Mouse (Mus musculus) C2C12 (cell line): Measurements from ENCODE around the gene Atraid. TPM values are rescaled to one million over a fixed set of nuclear protein-coding genes. Genes with fewer than 3 reads are reported as not detected.
"Not testable (repeated sequence)": the region's sequence is repeated elsewhere in the genome, so short reads cannot be mapped to it uniquely, and the experiment has no call there.

Experiments used
- H3K27me3 ChIP-seq: one replicate; pipeline ENCODE4 v1.6.1; 2011; ENCODE audit not compliant: control insufficient read depth, insufficient read depth, insufficient read length
- H3K36me3 ChIP-seq: one replicate; pipeline ENCODE4 v1.6.1; 2011; ENCODE audit not compliant: control insufficient read depth, insufficient read depth
- H3K4me3 ChIP-seq: one replicate; pipeline ENCODE4 v1.5.1; 2011; ENCODE audit warnings: mild to moderate bottlenecking, control low read depth; ENCODE audit not compliant: poor library complexity, insufficient read depth, severe bottlenecking
- H3K79me2 ChIP-seq: one replicate; pipeline ENCODE4 v1.6.1; 2011; ENCODE audit not compliant: control insufficient read depth, insufficient read depth
- H3K79me3 ChIP-seq: one replicate; pipeline ENCODE4 v1.6.1; 2011; ENCODE audit warnings: low read depth, control low read depth
- H3ac ChIP-seq: one replicate; pipeline ENCODE3; 2011; ENCODE audit warnings: low read depth; ENCODE audit not compliant: control insufficient read depth, insufficient read length
- CEBPB ChIP-seq: IDR thresholded peaks from one replicate; pipeline ENCODE4 v1.6.1; 2011; ENCODE audit warnings: low read depth, mild to moderate bottlenecking, control low read depth, moderate library complexity
- CTCF ChIP-seq: IDR thresholded peaks from one replicate; pipeline ENCODE4 v1.5.1; 2011; ENCODE audit not compliant: control insufficient read depth, insufficient read depth, insufficient read length
- FOSL1 ChIP-seq: IDR thresholded peaks from one replicate; pipeline ENCODE4 v1.8.0; 2011; ENCODE audit warnings: mild to moderate bottlenecking, low read length; ENCODE audit not compliant: poor library complexity, insufficient read depth, severe bottlenecking
- MAX ChIP-seq: IDR thresholded peaks from one replicate; pipeline ENCODE4 v1.6.1; 2011; ENCODE audit warnings: mild to moderate bottlenecking, control low read depth
- MYOD1 ChIP-seq: IDR thresholded peaks from one replicate; pipeline ENCODE4 v1.6.1; 2011; ENCODE audit warnings: low read depth; ENCODE audit not compliant: control insufficient read depth, insufficient read length
- MYOG ChIP-seq: IDR thresholded peaks from one replicate; pipeline ENCODE4 v1.6.1; 2011; ENCODE audit not compliant: control insufficient read depth, insufficient read length; ENCODE audit errors: extremely low read depth
- USF1 ChIP-seq: IDR thresholded peaks from one replicate; pipeline ENCODE4 v1.6.1; 2011; ENCODE audit warnings: low read depth, mild to moderate bottlenecking, control low read depth, moderate library complexity
- polyA plus RNA-seq: library from polyadenylated mRNA; unstranded; fragments of >200 nt; fragmentation: generic; extraction: Trizol; gene quantifications from one replicate; pipeline ENCODE4 v1.2.1, GENCODE M21; 2012; ENCODE audit warnings: missing spikeins

Atraid gene
- polyA plus RNA-seq, 1 experiment, result 70.7 TPM

DNA sequence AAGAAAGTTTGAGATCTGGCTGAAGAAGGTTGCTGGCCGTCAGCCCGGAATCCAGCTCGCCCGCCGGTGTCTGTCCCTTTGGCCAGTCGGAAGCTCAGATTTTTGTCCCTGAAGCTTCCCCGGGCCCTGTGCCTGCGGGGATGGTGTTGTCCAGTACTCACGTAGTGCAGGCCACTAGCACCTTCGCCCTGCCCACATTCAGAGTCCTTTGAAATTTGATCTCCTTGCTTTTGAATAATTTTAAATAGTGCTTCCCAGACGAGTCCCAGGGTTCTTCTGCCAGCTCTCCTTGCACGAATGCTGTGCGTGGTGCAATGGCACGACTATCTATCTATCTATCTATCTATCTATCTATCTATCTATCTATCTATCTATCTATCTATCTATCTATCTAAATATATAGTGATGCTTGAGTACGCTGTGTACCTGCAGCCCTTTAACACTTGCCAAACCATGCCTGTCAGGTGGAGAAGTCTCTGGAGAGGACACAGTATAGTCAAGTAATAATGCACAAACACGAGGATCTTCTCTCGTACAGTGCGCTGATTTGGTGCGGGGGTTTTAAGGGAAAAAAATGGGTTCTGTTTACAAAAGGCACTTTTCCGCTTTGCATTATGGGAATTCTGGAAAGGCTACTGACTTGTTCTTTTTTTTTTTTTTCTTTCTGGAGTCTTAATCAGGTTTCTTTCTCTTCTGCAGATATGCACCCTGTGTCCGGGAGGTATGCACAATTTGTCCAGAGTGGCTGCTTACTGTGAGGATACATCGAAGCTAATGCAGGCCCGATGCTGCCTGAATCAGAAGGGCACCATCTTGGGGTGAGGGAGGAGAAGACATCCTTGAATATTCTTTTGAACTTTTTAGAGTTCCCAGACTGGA lies 890 bp downstream of the Atraid start, which contains the start of gene Slc5a6:
TSS of gene Slc5a6 (minus strand) at position 162 of the 879 bp plus-strand sequence.
- Histone ChIP-seq H3ac (peak within 1 kb of the TSS; percentile 83), H3K36me3 (peaks cover 4% of the 10 kb centered on the region), H3K4me3 (peak within 1 kb of the TSS; percentile 65), H3K79me2 (no peaks in the 10 kb centered on the region), H3K27me3 (no peaks in the 10 kb centered on the region), H3K79me3 (peaks cover 1% of the 10 kb centered on the region)
- TF ChIP-seq CTCF (peak; percentile 8), FOSL1 (no peak)

DNA sequence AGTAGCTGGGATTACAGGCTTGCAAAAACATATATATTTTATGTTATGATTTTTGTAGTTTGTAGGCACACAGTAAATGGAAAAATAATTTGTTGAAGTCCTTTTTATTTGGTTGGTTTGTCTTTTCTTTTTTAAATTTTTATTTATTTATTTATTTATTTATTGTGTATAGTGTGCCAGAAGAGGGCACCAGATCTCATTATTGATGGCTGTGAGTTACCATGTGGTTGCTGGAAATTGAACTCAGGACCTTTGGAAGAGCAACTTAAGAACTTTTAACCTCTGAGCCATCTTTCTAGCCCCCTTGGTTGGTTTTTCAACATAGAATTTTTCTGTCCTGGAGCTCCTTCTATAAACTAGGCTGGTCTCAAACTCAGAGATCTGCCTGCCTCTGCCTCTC lies 2.3 kb downstream of the Atraid start:
- H3K79me3 ChIP-seq, result peaks cover 7% of the 10 kb centered on the region

GRCm38 (mm10) chr5:31053728-31054127 lies 5.6 kb downstream of the Atraid start:
- not testable (repeated sequence) for H3K27me3 ChIP-seq, H3ac ChIP-seq, H3K4me3 ChIP-seq
- Histone ChIP-seq H3K79me2 (peaks cover 40% of the 10 kb centered on the region), H3K36me3 (peaks cover 13% of the 10 kb centered on the region), H3K79me3 (peaks cover 29% of the 10 kb centered on the region)

More for the DNA sequence above, 2.3 kb downstream of the Atraid start:
- no peaks in the 10 kb centered on the region for H3K27me3 ChIP-seq
- no peak for TF ChIP-seq FOSL1
- no peak for TF ChIP-seq MAX
- no peak for TF ChIP-seq CEBPB
- no peak for TF ChIP-seq USF1
- TF ChIP-seq MYOG, result no peak
- no peak for TF ChIP-seq CTCF
- no peak for TF ChIP-seq MYOD1
- H3ac ChIP-seq, result no peak overlapping the region
- no peaks in the 10 kb centered on the region for H3K36me3 ChIP-seq
- H3K79me2 ChIP-seq, result peaks cover 9% of the 10 kb centered on the region
- no peak overlapping the region for H3K4me3 ChIP-seq

- TF ChIP-seq MAX (peak; percentile 96), MYOD1 (no peak), MYOG (no peak), USF1 (no peak), FOSL1 (no peak), CEBPB (no peak), CTCF (peak; percentile 29)
- Histone ChIP-seq H3K27me3 (no peaks in the 10 kb centered on the region), H3K79me3 (peaks cover 29% of the 10 kb centered on the region), H3K79me2 (peaks cover 40% of the 10 kb centered on the region), H3K36me3 (peaks cover 21% of the 10 kb centered on the region), H3K4me3 (peak within 1 kb of the TSS; percentile 78), H3ac (peak within 1 kb of the TSS; percentile 85)
These were observed 6.4 kb downstream of the Atraid start, which contains the start of gene Cad for GRCm38 (mm10) chr5:31054261-31055215. Cad (plus strand) TSS chr5:31054780.

DNA sequence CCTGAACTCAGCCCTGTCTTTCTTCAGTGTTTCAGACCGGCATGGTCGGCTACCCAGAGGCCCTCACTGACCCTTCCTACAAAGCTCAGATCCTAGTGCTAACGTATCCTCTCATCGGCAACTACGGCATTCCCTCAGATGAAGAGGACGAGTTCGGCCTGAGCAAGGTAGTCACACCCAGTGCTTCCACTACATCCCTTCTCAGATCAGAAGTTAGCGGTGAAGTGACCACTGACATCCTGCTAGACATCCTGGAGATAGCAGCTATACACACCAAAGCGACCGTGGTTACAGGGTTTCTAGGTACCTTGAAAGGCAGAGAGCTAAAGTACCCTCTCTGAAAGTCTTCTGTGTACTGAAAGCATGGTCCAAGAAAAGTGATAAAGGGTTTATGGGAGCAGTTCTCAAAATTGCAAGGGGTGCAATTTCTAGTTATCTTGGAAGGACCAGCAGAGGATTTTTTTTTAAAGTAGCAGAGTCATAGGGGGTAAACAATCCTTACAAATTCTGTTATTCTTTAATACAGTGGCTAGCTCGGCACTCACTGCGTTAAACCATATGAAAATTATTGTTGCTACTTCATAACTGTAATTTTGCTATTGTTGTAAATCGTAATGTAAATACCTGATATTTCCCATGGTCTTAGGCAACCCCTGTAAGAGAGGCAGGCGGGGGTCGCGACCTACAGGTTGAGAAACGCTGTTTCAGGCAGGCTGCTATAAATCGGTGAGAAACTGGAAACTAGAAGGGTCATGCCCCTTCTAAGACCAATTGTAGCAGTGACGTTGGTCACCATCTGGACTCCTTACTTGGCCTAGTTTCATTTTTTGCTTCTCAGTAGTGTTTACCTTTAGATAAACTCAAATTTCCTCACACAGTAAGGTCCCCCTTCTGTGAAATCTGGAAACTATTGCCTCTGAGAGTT lies 7.4 kb downstream of the Atraid start:
- peaks cover 31% of the 10 kb centered on the region for H3K36me3 ChIP-seq
- H3K79me3 ChIP-seq, result peaks cover 29% of the 10 kb centered on the region
- peak overlapping the region; percentile 85 for H3ac ChIP-seq
- TF ChIP-seq MAX, result no peak
- TF ChIP-seq MYOD1, result no peak
- TF ChIP-seq CEBPB, result no peak
- no peak for TF ChIP-seq USF1
- TF ChIP-seq CTCF, result no peak
- no peak for TF ChIP-seq MYOG
- TF ChIP-seq FOSL1, result no peak
- H3K79me2 ChIP-seq, result peaks cover 40% of the 10 kb centered on the region
- H3K4me3 ChIP-seq, result peak overlapping the region; percentile 78
- no peaks in the 10 kb centered on the region for H3K27me3 ChIP-seq
